Mouse (Mus musculus) limb, embryonic 14.5 days (tissue): ENCODE measurements around the gene Usf1. TPM values are rescaled to one million over a fixed set of nuclear protein-coding genes. Genes with fewer than 3 reads are reported as not detected.

ENCODE experiments used
- ATAC-seq: fragments of 200-750 bp; cut with Nextera tagmentation; 2 replicates; pipeline ENCODE4 v1.8.0; 2017; ENCODE audit warnings: low read depth, moderate number of reproducible peaks, moderate TSS enrichment; ENCODE audit not compliant: low FRiP score
- DNase-seq: peaks from one replicate; pipeline ENCODE4 v3.0.0-alpha.2; 2015; ENCODE audit warnings: low spot score
- H3K27ac ChIP-seq: fragments of 300-500 bp; sonication (generic); replicated peaks from 2 replicates; pipeline ENCODE4 v1.5.1; 2014; ENCODE audit warnings: low read depth, mild to moderate bottlenecking, low read length, moderate library complexity, mixed read lengths
- H3K27me3 ChIP-seq: fragments of 300-500 bp; sonication (generic); 2 replicates; pipeline ENCODE4 v1.6.1; 2014; ENCODE audit warnings: low read length, mixed read lengths; ENCODE audit not compliant: control insufficient read depth, insufficient read depth
- H3K36me3 ChIP-seq: fragments of 300-500 bp; sonication (generic); 2 replicates; pipeline ENCODE4 v1.6.1; 2014; ENCODE audit warnings: mild to moderate bottlenecking, low read length, moderate library complexity, mixed read lengths; ENCODE audit not compliant: control insufficient read depth, insufficient read depth
- H3K4me1 ChIP-seq: fragments of 300-500 bp; sonication (generic); 2 replicates; pipeline ENCODE4 v1.6.1; 2014; ENCODE audit warnings: antibody characterized with exemption, low read length, mixed read lengths; ENCODE audit not compliant: control insufficient read depth, insufficient read depth
- H3K4me2 ChIP-seq: fragments of 300-500 bp; sonication (generic); replicated peaks from 2 replicates; pipeline ENCODE4 v1.6.1; 2014; ENCODE audit warnings: low read depth, mild to moderate bottlenecking, low read length, moderate library complexity; ENCODE audit not compliant: severe bottlenecking
- H3K4me3 ChIP-seq: fragments of 300-500 bp; sonication (generic); replicated peaks from 2 replicates; pipeline ENCODE4 v1.5.1; 2014; ENCODE audit warnings: low read length
- H3K9ac ChIP-seq: fragments of 300-500 bp; sonication (generic); 2 replicates; pipeline ENCODE4 v1.6.1; 2014; ENCODE audit warnings: mild to moderate bottlenecking, low read depth, low read length, moderate library complexity; ENCODE audit not compliant: severe bottlenecking
- H3K9me3 ChIP-seq: fragments of 300-500 bp; sonication (generic); 2 replicates; pipeline ENCODE4 v1.6.1; 2016; ENCODE audit warnings: low read length; ENCODE audit not compliant: control insufficient read depth
- POLR2A ChIP-seq: fragments of 200-500 bp; IDR thresholded peaks from 2 replicates; pipeline ENCODE4 v1.8.0; 2012; ENCODE audit warnings: inconsistent platforms, mild to moderate bottlenecking, moderate library complexity, borderline replicate concordance; ENCODE audit not compliant: insufficient read depth, insufficient read length; ENCODE audit errors: extremely low read depth
- WGBS: fragments of 180-500 bp; shearing (Covaris S2); extraction: QIAGEN DNeasy Blood & Tissue Kit; methylation state at CpG from one replicate; pipeline ENCODE4 v1.1.7; 2014; 5-methylcytosine and 5-hydroxymethylcytosine counted together
- polyA plus RNA-seq, 2 experiments: library from polyadenylated mRNA; depleted of rRNA in 1 of 2; stranded (reverse) in 1 of 2; unstranded in 1 of 2; fragments of >200 nt; fragmentation: Nextera tagmentation in 1 of 2; extraction: Ambion mirVana in 1 of 2; gene quantifications; 2 replicates each; pipeline versions ENCODE4 v1.2.1 to v1.2.3; 2012 to 2014

The Usf1 gene
- polyA plus RNA-seq, 2 experiments, result 86.2 to 97.0 TPM

DNA sequence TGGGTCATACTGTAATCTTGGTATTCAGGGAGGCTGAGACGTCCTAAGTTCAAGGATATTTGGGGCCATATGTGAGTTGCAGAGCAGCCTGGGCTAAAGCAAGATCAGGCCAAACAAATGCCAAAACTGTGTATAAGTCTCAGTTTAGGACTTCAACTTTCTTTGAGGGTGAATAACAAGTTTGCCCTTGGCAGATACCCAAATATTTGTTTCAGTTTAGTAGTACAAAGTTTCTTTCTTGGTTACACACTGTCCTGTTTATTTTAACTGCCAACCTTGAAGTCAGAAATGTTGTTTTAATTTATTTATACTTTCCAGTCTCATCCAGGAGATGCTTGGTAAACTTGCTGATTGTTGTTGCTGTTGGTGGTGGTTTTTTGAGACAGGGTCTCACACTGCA, 24.9 kb downstream of the Usf1 start:
- no peaks in the 10 kb centered on the region for H3K9me3 ChIP-seq
- DNase-seq (no peak), ATAC-seq (no peak)
- H3K4me3 ChIP-seq, result no peak overlapping the region
- no peaks in the 10 kb centered on the region for H3K36me3 ChIP-seq
- no peak for TF ChIP-seq POLR2A
- 47% methylated on average over 1 of the region's 1 CpGs for WGBS
- H3K9ac ChIP-seq, result no peak overlapping the region
- peaks cover 20% of the 10 kb centered on the region; the same call in 1 of the 2 replicates for H3K27me3 ChIP-seq
- no peak overlapping the region for H3K27ac ChIP-seq
- H3K4me1 ChIP-seq, result peaks cover 12% of the 10 kb centered on the region; the same call in 1 of the 2 replicates
- H3K4me2 ChIP-seq, result no peak overlapping the region

DNA sequence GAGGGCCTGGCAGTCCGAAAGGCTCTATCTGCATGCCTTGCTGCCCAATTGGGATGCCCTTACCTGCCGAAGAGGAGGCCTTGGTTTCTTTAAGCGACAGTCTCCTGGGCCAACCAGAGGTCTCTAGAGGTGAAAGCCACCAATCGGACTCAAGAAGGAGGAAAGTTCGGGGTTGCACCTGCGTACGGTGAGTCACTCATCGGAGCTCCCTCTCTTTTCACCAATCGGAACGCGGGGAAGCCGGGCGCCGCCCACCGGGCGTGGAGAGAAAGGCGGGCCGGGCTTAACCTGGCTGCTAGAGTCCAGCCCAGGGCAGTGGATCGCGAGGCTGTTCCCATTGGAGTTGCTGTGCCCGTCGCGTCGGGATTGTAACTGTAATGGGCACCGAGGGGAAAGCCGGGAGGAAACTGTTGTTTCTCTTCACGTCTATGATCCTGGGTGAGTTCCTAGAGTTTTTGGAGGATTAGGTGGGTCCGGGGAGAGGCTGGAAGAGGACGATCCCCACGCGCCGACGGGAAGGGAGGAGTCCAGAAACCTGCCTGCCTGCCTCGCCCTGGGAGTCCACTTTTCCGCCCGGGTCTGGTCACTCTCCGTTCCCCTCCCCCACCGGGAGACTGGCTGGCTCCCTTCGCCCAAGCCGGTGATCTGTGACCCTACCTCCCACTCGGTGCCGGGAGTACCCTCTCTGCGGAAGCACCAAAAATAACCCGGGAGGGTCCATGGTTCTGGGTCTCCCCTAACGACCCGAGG, 26.3 kb downstream of the Usf1 start, which contains the start of gene F11r:
Gene F11r (plus strand): TSS at position 272 of the 750 bp plus-strand sequence.
- Histone ChIP-seq H3K27ac (no peak within 1 kb of the TSS), H3K4me2 (peak within 1 kb of the TSS; percentile 65), H3K4me3 (peak within 1 kb of the TSS; percentile 46), H3K36me3 (no peaks in the 10 kb centered on the region), H3K27me3 (peaks cover 20% of the 10 kb centered on the region; the same call in 1 of the 2 replicates), H3K9me3 (no peaks in the 10 kb centered on the region), H3K9ac (peak within 1 kb of the TSS; percentile 45), H3K4me1 (peaks cover 12% of the 10 kb centered on the region; the same call in 1 of the 2 replicates)
- no peak for TF ChIP-seq POLR2A
- WGBS, result 1% methylated on average over 46 of the region's 46 CpGs
- DNase-seq (peak; percentile 61), ATAC-seq (peak; percentile 38; the same call in 1 of the 2 replicates)

GRCm38 (mm10) chr1:171438014-171438670, 27.0 kb downstream of the Usf1 start:
- peak; percentile 38 for DNase-seq
- no peak for TF ChIP-seq POLR2A

DNA sequence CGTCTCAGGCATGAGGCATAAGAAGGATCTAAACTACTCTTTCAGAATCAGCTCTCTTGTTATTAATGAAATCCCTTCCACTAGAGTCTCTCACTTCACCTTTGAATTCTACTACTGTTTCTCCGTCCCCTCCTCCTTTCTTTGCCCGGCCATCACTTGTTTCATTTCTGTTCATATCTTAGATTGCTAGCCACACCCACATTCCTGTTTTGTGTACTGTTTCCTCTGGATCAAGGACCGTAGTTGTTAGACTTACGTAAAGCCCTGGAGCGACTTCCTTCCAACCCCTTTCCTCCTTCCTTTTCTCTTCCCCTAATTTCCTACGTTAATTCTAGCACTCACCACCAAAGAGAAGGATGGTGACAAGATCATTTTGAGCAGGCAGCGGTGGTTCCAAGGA, 28.0 kb downstream of the Usf1 start:
- Histone ChIP-seq H3K27me3 (peaks cover 20% of the 10 kb centered on the region; the same call in 1 of the 2 replicates), H3K4me2 (peak overlapping the region; percentile 65), H3K9me3 (peaks cover 6% of the 10 kb centered on the region; the same call in 1 of the 2 replicates), H3K4me1 (peaks cover 12% of the 10 kb centered on the region; the same call in 1 of the 2 replicates), H3K4me3 (peak overlapping the region; percentile 46), H3K27ac (no peak overlapping the region), H3K9ac (no peak overlapping the region), H3K36me3 (no peaks in the 10 kb centered on the region)
- WGBS, result 31% methylated on average over 8 of the region's 8 CpGs
- no peak for TF ChIP-seq POLR2A
- DNase-seq (no peak), ATAC-seq (no peak)

More at GRCm38 (mm10) chr1:171438014-171438670, 27.0 kb downstream of the Usf1 start:
- Histone ChIP-seq H3K9ac (peak overlapping the region; percentile 45), H3K9me3 (no peaks in the 10 kb centered on the region), H3K27ac (no peak overlapping the region), H3K36me3 (no peaks in the 10 kb centered on the region), H3K27me3 (peaks cover 20% of the 10 kb centered on the region; the same call in 1 of the 2 replicates), H3K4me2 (peak overlapping the region; percentile 65), H3K4me3 (peak overlapping the region; percentile 46), H3K4me1 (peaks cover 12% of the 10 kb centered on the region; the same call in 1 of the 2 replicates)
- ATAC-seq, result no peak
- WGBS, result 4% methylated on average over 18 of the region's 18 CpGs
